Mouse (Mus musculus): Measurements from ENCODE around the gene Pdss2.
"Not testable (repeated sequence)": the region's sequence is repeated elsewhere in the genome, so short reads cannot be mapped to it uniquely, and the experiment has no call there.

The Pdss2 gene

GRCm38 (mm10) chr10:43378732-43379644 lies 157.7 kb downstream of the Pdss2 start:
- peak; percentile 61 for DNase-seq

GRCm38 (mm10) chr10:43382660-43383059 lies 161.4 kb downstream of the Pdss2 start:
- no peak for DNase-seq

GRCm38 (mm10) chr10:43384623-43385022 lies 163.3 kb downstream of the Pdss2 start:
- DNase-seq = no peak

GRCm38 (mm10) chr10:43392921-43393320 lies 171.6 kb downstream of the Pdss2 start:
- DNase-seq = no peak

GRCm38 (mm10) chr10:43393818-43394217 lies 172.5 kb downstream of the Pdss2 start:
- no peak for DNase-seq

GRCm38 (mm10) chr10:43395824-43396223 lies 174.5 kb downstream of the Pdss2 start:
- DNase-seq = no peak

- no peak for DNase-seq
Observed at GRCm38 (mm10) chr10:43399596-43400316, 178.5 kb downstream of the Pdss2 start.

GRCm38 (mm10) chr10:43406107-43406506 lies 184.8 kb downstream of the Pdss2 start:
- DNase-seq = no peak

GRCm38 (mm10) chr10:43406885-43407284 lies 185.6 kb downstream of the Pdss2 start:
- no peak for DNase-seq

- DNase-seq = no peak
Observed at GRCm38 (mm10) chr10:43409506-43410230, 188.4 kb downstream of the Pdss2 start.

- not testable (repeated sequence) for DNase-seq
Observed at GRCm38 (mm10) chr10:43411164-43411563, 189.9 kb downstream of the Pdss2 start.

GRCm38 (mm10) chr10:43417346-43417745 lies 196.1 kb downstream of the Pdss2 start:
- no peak for DNase-seq

- no peak for DNase-seq
Observed at GRCm38 (mm10) chr10:43420660-43421413, 199.6 kb downstream of the Pdss2 start.

- no peak for DNase-seq
Observed at GRCm38 (mm10) chr10:43422061-43422770, 200.9 kb downstream of the Pdss2 start.

GRCm38 (mm10) chr10:43424545-43424944 lies 203.3 kb downstream of the Pdss2 start:
- DNase-seq = peak; percentile 13

GRCm38 (mm10) chr10:43430606-43431005 lies 209.3 kb downstream of the Pdss2 start:
- peak; percentile 25 for DNase-seq

GRCm38 (mm10) chr10:43434326-43434725 lies 213.0 kb downstream of the Pdss2 start:
- no peak for DNase-seq

- DNase-seq = no peak
Observed at GRCm38 (mm10) chr10:43435757-43436156, 214.5 kb downstream of the Pdss2 start.

- DNase-seq = no peak
Observed at GRCm38 (mm10) chr10:43439492-43439941, 218.2 kb downstream of the Pdss2 start.

- peak; percentile 56 for DNase-seq
Observed at GRCm38 (mm10) chr10:43440050-43440449, 218.8 kb downstream of the Pdss2 start.

GRCm38 (mm10) chr10:43440981-43441740 lies 219.9 kb downstream of the Pdss2 start:
- peak; percentile 25 for DNase-seq
